Mouse (Mus musculus) ES-E14 (cell line): ENCODE data around the gene Bmt2. TPM values are rescaled to one million over a fixed set of nuclear protein-coding genes. Genes with fewer than 3 reads are reported as not detected.

Experiments used
- DNase-seq: peaks from one replicate; pipeline ENCODE4 v3.0.0-alpha.2; 2013; ENCODE audit warnings: low read depth, low spot score
- H3K27ac ChIP-seq: 2 replicates; pipeline ENCODE4 v1.5.1; 2012; ENCODE audit warnings: low read depth, mild to moderate bottlenecking, low read length, moderate library complexity, mixed read lengths; ENCODE audit not compliant: poor library complexity, insufficient read depth, severe bottlenecking
- H3K36me3 ChIP-seq: 2 replicates; pipeline ENCODE4 v1.6.1; 2012; ENCODE audit warnings: mild to moderate bottlenecking, low read length, moderate library complexity, mixed read lengths; ENCODE audit not compliant: control insufficient read depth, poor library complexity, insufficient read depth, severe bottlenecking
- H3K4me1 ChIP-seq, 2 experiments: fragments of 150-350 bp in 1 of 2; sonication (generic) in 1 of 2; 2 replicates each; pipeline ENCODE4 v1.6.1; 2012; ENCODE audit warnings: low read length in 2 of 2, mild to moderate bottlenecking in 1 of 2, mixed read lengths in 1 of 2; ENCODE audit not compliant: control insufficient read depth in 2 of 2, insufficient read depth in 2 of 2, poor library complexity in 1 of 2
- H3K4me3 ChIP-seq, 2 experiments: fragments of 150-350 bp in 1 of 2; sonication (generic) in 1 of 2; 2 replicates each; pipeline ENCODE4 v1.5.1; 2012; ENCODE audit warnings: low read length in 2 of 2, low read depth in 1 of 2, mild to moderate bottlenecking in 1 of 2, mixed read lengths in 1 of 2; ENCODE audit not compliant: insufficient read depth in 1 of 2, poor library complexity in 1 of 2, severe bottlenecking in 1 of 2
- H3K9ac ChIP-seq: 2 replicates; pipeline ENCODE4 v1.6.1; 2012; ENCODE audit warnings: low read depth, mild to moderate bottlenecking, low read length, mixed read lengths; ENCODE audit not compliant: poor library complexity, insufficient read depth, severe bottlenecking
- H3K9me3 ChIP-seq: fragments of 150-350 bp; sonication (generic); 2 replicates; pipeline ENCODE4 v1.6.1; 2012; ENCODE audit warnings: low read depth, mild to moderate bottlenecking, low read length; ENCODE audit not compliant: control insufficient read depth, insufficient read depth
- CHD2 ChIP-seq: IDR thresholded peaks from 2 replicates; pipeline ENCODE4 v1.6.1; 2014; ENCODE audit warnings: mild to moderate bottlenecking, low read depth, low read length, inconsistent platforms
- HCFC1 ChIP-seq: IDR thresholded peaks from 2 replicates; pipeline ENCODE4 v1.6.1; 2012; ENCODE audit warnings: low read length, inconsistent platforms, borderline replicate concordance; ENCODE audit not compliant: insufficient read depth
- MAFK ChIP-seq: IDR thresholded peaks from 2 replicates; pipeline ENCODE4 v1.6.1; 2014; ENCODE audit warnings: mild to moderate bottlenecking, low read depth, low read length, inconsistent platforms; ENCODE audit not compliant: insufficient read depth
- ZC3H11A ChIP-seq: IDR thresholded peaks from 2 replicates; pipeline ENCODE4 v1.6.1; 2012; ENCODE audit warnings: low read depth, mild to moderate bottlenecking, inconsistent platforms, low read length, borderline replicate concordance
- ZNF384 ChIP-seq: IDR thresholded peaks from 2 replicates; pipeline ENCODE4 v1.6.1; 2012; ENCODE audit warnings: low read depth, low read length, inconsistent platforms
- in situ Hi-C, 2 experiments: fragments of 600-800 bp; cut with MboI; formaldehyde crosslinking; loops; one replicate each; pipeline ENCODE4 v1.15.1; 2025; ENCODE audit warnings: low sequenced_read_pairs in 2 of 2, inconsistent platforms in 1 of 2; ENCODE audit not compliant: unreplicated experiment in 2 of 2
- total RNA-seq: library from RNA; depleted of rRNA; stranded (reverse); fragments of 300-350 nt; gene quantifications from 2 replicates; pipeline ENCODE4 v1.2.3, GENCODE M21; 2012

Bmt2 gene
- total RNA-seq, 1 experiment, result 19.0 TPM

DNA sequence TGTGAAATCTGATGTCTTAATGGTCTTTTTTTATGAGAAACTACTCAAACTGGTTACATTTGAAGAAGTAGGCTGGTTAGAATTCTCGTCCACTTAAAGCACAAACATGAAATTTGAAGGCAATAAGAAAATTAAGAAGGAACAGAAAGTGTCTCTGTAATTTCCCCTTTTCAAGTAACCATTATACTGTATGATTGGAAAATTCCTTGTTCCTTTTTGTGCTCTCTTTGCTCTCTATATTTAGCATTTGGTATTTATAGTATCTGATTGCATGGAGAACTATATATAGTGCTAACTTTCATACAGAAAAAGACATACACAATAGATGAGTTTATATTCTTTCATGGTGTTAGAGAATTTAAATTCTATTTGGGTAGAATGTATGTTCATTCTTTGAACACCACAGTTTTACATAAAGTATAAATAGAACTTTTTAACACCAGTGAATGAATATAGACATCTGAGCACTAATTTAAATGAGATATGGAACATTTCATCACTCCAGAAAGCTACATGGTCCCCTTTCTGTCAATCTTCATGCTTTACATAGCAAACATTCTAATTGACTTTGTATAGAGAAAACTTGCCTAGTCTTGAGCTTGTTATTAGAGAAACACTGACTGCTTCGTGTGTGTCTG lies 14.0 kb upstream of the Bmt2 start:
- H3K9me3 ChIP-seq, result no peaks in the 10 kb centered on the region
- in situ Hi-C loops, result no loop called here

DNA sequence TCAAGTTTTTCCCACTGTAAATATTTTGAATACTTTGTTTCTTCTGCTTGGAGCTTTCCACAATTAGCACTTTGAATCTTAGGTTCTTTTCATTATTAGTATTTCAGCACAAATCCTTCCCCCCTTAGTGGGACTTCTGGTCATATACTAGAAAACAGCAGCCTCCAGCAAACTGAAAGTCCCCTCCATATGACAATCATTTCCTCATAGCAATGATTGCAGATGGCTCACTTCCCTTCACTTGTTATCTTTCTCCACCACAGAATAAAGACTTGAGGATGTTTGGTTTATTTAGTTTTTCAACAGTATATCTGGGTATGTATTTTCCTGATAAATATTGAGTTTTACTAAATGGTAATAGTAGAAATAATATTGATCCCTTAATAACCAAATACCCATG lies 12.6 kb upstream of the Bmt2 start:
- Histone ChIP-seq H3K27ac (no peak overlapping the region), H3K4me3 (no peak overlapping the region), H3K36me3 (no peaks in the 10 kb centered on the region), H3K9me3 (no peaks in the 10 kb centered on the region), H3K4me1 (no peaks in the 10 kb centered on the region), H3K9ac (no peak overlapping the region)
- TF ChIP-seq ZNF384, result no peak
- TF ChIP-seq MAFK, result no peak
- TF ChIP-seq HCFC1, result no peak
- TF ChIP-seq ZC3H11A, result no peak
- TF ChIP-seq CHD2, result no peak
- in situ Hi-C loops, result no loop called here
- DNase-seq, result no peak

More for the DNA sequence above, 14.0 kb upstream of the Bmt2 start:
- Histone ChIP-seq H3K4me3 (no peak overlapping the region), H3K36me3 (no peaks in the 10 kb centered on the region), H3K27ac (no peak overlapping the region), H3K4me1 (no peaks in the 10 kb centered on the region), H3K9ac (no peak overlapping the region)
- no peak for DNase-seq
- TF ChIP-seq ZNF384, result no peak
- no peak for TF ChIP-seq ZC3H11A
- no peak for TF ChIP-seq CHD2
- no peak for TF ChIP-seq MAFK
- TF ChIP-seq HCFC1, result no peak

DNA sequence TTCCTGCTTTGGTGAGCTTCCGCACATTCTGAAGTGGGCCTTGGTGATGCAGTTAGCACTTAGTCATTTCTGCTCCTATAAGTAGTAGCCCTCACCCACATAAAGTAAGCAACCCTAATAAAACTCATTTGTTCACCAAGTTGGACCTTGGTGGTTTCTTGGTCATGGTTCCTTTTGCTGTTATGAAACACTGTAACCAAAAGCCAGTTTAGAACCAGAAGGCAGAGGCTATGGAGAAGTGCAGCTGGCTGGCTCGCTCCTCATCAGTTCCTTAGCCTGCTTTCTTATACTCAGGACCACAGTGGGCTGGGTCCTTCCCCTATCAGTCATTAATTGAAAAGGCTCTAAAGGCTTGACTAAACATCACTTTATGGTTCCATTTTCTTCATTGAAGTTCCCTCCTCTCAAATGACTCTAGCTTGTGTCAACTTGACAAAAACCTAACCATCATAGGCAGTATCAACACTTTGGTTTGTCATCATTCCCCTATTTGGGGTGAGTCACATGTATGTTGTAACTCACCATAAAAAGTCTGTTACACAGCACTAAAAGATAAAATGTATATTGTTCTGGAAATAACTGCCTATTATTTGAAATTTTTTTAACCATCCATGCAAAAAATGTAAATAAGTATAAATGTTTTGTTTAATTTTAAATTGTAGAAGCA lies 6.3 kb upstream of the Bmt2 start:
- in situ Hi-C loops, result no loop called here

DNA sequence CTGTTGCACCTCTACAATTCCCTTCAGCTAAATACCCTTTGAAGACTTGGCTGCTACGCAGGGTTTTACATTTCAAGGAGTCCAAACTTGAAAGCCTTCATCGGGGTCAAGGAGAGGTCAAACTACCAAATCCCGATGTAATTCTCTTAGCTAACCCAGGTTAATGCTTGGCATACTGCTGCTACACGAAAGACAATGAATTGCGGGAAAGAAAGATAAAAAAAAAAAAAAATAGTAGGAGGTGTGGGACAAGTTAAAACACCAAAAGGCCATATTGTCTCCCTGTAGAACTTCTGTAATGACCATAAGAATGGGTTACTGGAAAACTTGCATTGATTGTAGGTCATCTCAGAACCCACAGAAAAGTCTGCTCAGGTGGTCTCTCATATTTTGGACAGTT lies 583 bp upstream of the Bmt2 start:
- H3K9ac ChIP-seq, result no peak overlapping the region
- H3K9me3 ChIP-seq, result no peaks in the 10 kb centered on the region
- H3K36me3 ChIP-seq, result no peaks in the 10 kb centered on the region
- peak overlapping the region; percentile 31 to 52; a peak in 3 of 4 replicates for H3K4me3 ChIP-seq
- TF ChIP-seq MAFK, result no peak
- no peak for TF ChIP-seq ZC3H11A
- no peak for TF ChIP-seq HCFC1
- TF ChIP-seq ZNF384, result peak; percentile 69
- H3K4me1 ChIP-seq, result no peaks in the 10 kb centered on the region
- in situ Hi-C loops, result no loop called here
- H3K27ac ChIP-seq, result peak overlapping the region; percentile 56
- peak; percentile 58 for DNase-seq

More for the DNA sequence above, 6.3 kb upstream of the Bmt2 start:
- DNase-seq, result no peak
- no peak overlapping the region for H3K4me3 ChIP-seq
- H3K4me1 ChIP-seq, result no peaks in the 10 kb centered on the region
- no peak overlapping the region for H3K27ac ChIP-seq
- TF ChIP-seq CHD2 (no peak), ZC3H11A (no peak), ZNF384 (no peak), HCFC1 (no peak), MAFK (no peak)
- no peaks in the 10 kb centered on the region for H3K9me3 ChIP-seq
- no peaks in the 10 kb centered on the region for H3K36me3 ChIP-seq
- H3K9ac ChIP-seq, result no peak overlapping the region
